Mouse (Mus musculus) testis, adult 2 months (tissue): ENCODE data around the gene Utp15. TPM values are rescaled to one million over a fixed set of nuclear protein-coding genes. Genes with fewer than 3 reads are reported as not detected.
A peak's percentile ranks its signal among the peaks of the same experiment; 100 is the strongest.

Experiments
- H3K27ac ChIP-seq: fragments of 200-500 bp; 2 replicates; pipeline ENCODE4 v1.5.1; 2012; ENCODE audit warnings: low read depth, low read length; ENCODE audit not compliant: control insufficient read depth, insufficient read depth
- H3K27me3 ChIP-seq: fragments of 200-500 bp; 2 replicates; pipeline ENCODE4 v1.6.1; 2012; ENCODE audit warnings: mild to moderate bottlenecking, low read length, moderate library complexity; ENCODE audit not compliant: control insufficient read depth, insufficient read depth
- H3K36me3 ChIP-seq: fragments of 200-500 bp; 2 replicates; pipeline ENCODE4 v1.6.1; 2012; ENCODE audit warnings: mild to moderate bottlenecking, low read length; ENCODE audit not compliant: control insufficient read depth, insufficient read depth
- H3K4me1 ChIP-seq: fragments of 200-500 bp; 2 replicates; pipeline ENCODE4 v1.6.1; 2012; ENCODE audit warnings: low read length; ENCODE audit not compliant: control insufficient read depth, insufficient read depth
- H3K4me3 ChIP-seq: fragments of 200-500 bp; 2 replicates; pipeline ENCODE4 v1.5.1; 2012; ENCODE audit warnings: low read depth, mild to moderate bottlenecking, low read length, moderate library complexity, mixed read lengths; ENCODE audit not compliant: control insufficient read depth
- CTCF ChIP-seq: fragments of 200-500 bp; IDR thresholded peaks from 2 replicates; pipeline ENCODE4 v1.5.1; 2012; ENCODE audit warnings: low read depth, mild to moderate bottlenecking, inconsistent platforms, low read length, moderate library complexity; ENCODE audit not compliant: control insufficient read depth, insufficient read depth, insufficient replicate concordance
- POLR2A ChIP-seq: fragments of 200-500 bp; IDR thresholded peaks from 2 replicates; pipeline ENCODE4 v1.6.1; 2012; ENCODE audit warnings: low read depth, mild to moderate bottlenecking, inconsistent platforms, low read length, moderate library complexity; ENCODE audit not compliant: control insufficient read depth
- polyA plus RNA-seq: library from polyadenylated mRNA; depleted of rRNA; stranded (reverse); fragments of >200 nt; gene quantifications from 2 replicates; pipeline ENCODE4 v1.2.3, GENCODE M21; 2012

Utp15 gene
- polyA plus RNA-seq, 1 experiment = 3.3 TPM

DNA sequence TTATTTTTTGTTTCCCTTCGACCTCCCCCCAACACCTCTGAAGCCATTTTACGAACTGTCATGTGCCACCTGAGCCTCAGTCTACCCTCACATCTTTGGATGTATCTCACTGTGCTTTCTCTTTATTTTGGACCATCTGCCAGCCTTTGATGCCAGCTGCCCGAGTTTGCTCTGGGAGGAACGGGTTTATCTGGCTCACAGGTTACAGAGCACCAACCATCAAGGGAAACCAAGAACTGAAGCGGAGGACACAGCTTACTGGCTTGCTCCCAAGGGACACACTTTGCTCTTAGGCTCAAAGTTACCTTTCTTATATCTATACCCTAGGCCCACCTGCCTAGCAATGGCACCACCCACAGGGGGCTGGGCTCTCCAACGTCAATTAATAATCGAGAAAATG is 17.5 kb downstream of the Utp15 start:
- no peaks in the 10 kb centered on the region; the same call in 1 of the 2 replicates for H3K36me3 ChIP-seq

DNA sequence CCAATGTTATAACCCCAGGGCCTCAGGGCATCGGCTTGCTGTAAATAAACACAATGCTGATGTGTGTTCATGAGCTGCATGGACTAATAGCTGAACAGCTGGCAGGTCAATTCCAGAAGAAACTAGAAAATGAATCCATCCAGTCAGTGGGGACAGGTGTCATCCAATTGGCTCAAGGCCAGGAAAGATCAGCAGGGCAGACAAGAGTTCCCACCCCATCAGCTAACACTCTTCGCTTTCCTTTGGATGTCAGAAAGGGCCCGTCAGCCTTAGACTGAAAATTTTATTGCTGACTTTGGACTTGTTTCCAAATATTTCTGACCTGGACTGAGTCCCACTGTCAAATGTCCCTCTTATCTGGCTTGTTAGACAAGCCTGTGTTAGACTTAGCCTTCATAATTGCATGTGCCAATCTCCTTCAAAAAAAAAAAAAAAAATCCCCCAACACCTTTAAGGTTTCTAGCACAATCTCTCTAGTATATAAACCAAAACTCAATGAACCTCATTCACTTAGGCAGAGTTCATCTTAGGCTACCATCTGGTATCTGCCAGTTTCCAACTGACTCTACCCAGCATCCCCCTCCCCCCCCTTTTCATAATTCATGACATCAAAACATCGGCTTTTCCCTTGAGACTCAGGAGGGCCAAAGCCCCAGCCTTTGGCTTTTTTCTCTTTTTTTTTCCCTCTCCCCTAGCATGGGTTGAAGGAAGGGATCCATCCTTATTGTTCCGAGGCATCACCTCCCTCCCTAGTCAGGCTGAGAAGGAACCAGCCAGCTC is 18.1 kb downstream of the Utp15 start:
- Histone ChIP-seq H3K4me3 (no peak overlapping the region), H3K27ac (no peak overlapping the region), H3K4me1 (no peaks in the 10 kb centered on the region), H3K36me3 (no peaks in the 10 kb centered on the region; the same call in 1 of the 2 replicates), H3K27me3 (no peaks in the 10 kb centered on the region)
- TF ChIP-seq POLR2A = no peak
- TF ChIP-seq CTCF = no peak

More for the DNA sequence above, 17.5 kb downstream of the Utp15 start:
- Histone ChIP-seq H3K27me3 (no peaks in the 10 kb centered on the region), H3K4me3 (no peak overlapping the region), H3K27ac (no peak overlapping the region), H3K4me1 (no peaks in the 10 kb centered on the region)
- TF ChIP-seq POLR2A (no peak), CTCF (no peak)

DNA sequence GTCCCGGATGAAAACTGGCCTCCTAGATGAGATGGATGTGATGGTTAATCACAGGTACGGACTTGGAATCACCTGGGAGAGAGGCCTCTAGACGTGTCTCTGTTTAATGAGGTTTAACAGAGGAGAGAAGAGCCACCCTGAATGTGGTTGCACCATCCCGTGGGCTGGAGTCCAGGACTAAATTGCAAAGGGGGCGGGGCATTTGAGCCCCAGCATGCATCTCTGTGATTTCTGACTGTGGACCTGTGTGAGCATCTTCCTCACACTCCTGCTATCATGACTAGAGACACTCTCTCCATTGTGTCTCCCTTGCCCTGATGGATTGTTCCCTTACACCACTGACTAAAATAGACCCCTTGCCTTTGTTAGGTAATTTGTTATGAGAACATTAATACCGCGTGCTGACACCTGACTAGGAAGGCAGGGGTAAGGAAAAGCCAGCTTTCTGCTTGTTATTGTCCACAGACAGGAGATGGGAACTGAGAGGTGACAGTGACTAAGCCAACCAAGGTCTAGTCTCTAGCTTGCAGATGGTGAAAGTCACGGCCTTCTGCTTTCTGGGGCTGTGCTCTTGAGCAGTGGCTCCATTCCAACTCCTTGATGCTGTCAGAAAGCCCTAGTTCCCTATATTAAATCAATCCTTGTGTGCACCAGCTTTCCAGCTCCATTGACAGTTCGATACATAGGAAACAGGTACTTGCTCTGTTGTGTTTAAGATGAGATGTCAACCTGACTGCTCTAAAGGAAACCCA is 21.1 kb downstream of the Utp15 start:
- H3K27me3 ChIP-seq = no peaks in the 10 kb centered on the region
- no peaks in the 10 kb centered on the region for H3K4me1 ChIP-seq
- TF ChIP-seq CTCF (no peak), POLR2A (no peak)
- H3K36me3 ChIP-seq = no peaks in the 10 kb centered on the region
- no peak overlapping the region for H3K4me3 ChIP-seq
- H3K27ac ChIP-seq = no peak overlapping the region

DNA sequence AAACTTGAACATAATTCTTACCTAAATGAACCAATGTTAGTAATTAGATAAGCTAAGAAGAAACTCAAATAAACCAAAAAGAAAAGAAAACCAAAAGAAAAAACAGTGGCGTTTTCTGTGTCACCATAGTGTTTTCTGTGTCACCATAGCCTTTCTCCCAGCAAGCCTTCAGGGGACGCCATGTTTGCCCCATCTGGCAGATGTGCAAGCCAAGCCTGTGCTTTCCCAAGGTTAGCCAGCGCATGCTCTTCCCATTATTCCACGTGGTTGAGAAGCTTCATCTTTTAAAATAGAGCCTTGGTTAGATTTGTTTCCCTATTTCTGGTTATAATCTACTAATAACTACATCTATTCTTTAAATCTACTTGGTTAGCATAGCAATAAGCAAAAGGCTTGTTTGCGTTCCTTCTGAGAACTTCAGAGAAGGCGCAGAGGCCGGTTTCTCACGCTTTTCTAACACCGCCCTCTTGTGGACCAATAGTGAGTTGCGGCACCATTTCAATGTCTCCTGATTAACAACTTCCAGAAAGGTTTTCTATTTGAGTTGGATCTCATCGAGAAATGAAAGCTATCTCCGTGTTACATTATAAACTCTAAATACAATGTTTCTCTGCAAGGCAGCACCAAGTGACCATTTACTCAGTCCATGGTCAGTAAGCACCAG is 22.7 kb downstream of the Utp15 start:
- TF ChIP-seq POLR2A (no peak), CTCF (peak; percentile 44; the same call in 1 of the 2 replicates)
- Histone ChIP-seq H3K27me3 (no peaks in the 10 kb centered on the region), H3K36me3 (no peaks in the 10 kb centered on the region), H3K4me1 (no peaks in the 10 kb centered on the region), H3K4me3 (no peak overlapping the region), H3K27ac (no peak overlapping the region)

DNA sequence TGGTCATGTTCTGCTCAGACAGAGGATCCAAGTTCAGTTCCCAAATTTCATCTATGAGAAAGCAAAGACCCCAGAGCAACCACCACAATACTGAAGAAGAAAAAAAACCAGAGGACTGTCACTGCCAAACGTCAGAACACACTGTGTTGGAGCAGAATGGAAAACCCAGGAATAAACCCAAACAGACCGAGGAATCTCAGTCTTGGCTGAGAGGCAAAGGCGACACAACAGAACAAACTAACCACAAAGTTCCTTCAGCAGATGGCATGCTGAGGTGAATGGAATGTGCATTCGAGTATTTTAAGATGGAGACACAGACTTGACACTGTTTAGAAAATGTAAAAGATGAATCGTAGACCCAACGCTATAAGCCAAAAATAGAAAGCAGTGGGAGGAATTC is 27.4 kb downstream of the Utp15 start:
- Histone ChIP-seq H3K4me1 (no peaks in the 10 kb centered on the region), H3K4me3 (no peak overlapping the region), H3K36me3 (no peaks in the 10 kb centered on the region), H3K27me3 (no peaks in the 10 kb centered on the region), H3K27ac (no peak overlapping the region)
- no peak for TF ChIP-seq CTCF
- TF ChIP-seq POLR2A = no peak

DNA sequence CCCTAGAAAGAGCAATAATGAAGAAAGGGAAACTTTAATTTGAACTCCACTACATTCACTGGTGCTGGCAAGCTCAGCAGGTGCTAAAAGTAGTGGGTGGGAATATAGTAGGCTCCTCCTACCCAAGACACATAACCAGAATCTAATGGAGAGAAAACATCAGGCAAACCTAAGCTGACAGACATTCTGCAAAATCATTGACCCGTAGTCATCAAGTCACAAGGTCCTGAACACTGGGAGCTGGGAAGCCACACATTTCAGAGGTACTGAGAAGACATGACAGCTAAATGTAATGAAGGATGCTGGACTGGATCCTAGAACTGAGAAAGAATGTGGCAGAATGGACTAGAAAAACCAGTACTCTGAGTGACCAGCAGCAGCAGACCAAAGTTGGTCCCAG is 32.3 kb downstream of the Utp15 start:
- H3K4me1 ChIP-seq = no peaks in the 10 kb centered on the region
- no peaks in the 10 kb centered on the region for H3K27me3 ChIP-seq
- H3K4me3 ChIP-seq = no peak overlapping the region
- no peaks in the 10 kb centered on the region for H3K36me3 ChIP-seq
- H3K27ac ChIP-seq = no peak overlapping the region
- TF ChIP-seq POLR2A (no peak), CTCF (no peak)

DNA sequence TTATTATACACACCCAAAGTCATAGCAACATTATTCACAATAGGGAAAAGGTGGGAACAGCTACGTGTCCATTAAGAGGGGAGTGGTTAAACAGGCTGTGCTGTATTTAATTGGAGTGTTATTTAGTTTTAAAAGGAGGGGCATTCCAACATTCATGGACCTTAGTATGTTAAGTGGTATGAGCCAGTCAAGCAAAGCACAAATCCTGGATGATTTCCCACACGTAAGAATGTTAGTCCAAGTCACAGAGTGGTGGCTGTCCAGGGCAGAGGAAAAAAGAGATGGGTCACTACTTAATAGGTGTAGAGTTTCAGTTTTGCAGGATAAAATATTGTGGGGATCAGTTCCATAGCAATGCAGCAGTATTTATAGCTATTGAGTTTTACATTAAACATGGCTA is 36.6 kb downstream of the Utp15 start:
- no peak overlapping the region for H3K27ac ChIP-seq
- TF ChIP-seq CTCF (no peak), POLR2A (no peak)
- H3K4me3 ChIP-seq = no peak overlapping the region
- no peaks in the 10 kb centered on the region for H3K4me1 ChIP-seq
- no peaks in the 10 kb centered on the region for H3K27me3 ChIP-seq
- H3K36me3 ChIP-seq = no peaks in the 10 kb centered on the region
